Mouse (Mus musculus) intestine, postnatal 0 days (tissue): ENCODE data around the gene Plce1. TPM values are rescaled to one million over a fixed set of nuclear protein-coding genes. Genes with fewer than 3 reads are reported as not detected.
A peak's percentile ranks its signal among the peaks of the same experiment; 100 is the strongest.

ENCODE experiments used
- ATAC-seq: fragments of 200-750 bp; cut with Nextera tagmentation; 2 replicates; pipeline ENCODE4 v1.8.0; 2017; ENCODE audit warnings: mild to moderate bottlenecking, moderate TSS enrichment, moderate library complexity
- H3K27ac ChIP-seq: fragments of 300-500 bp; sonication (generic); 2 replicates; pipeline ENCODE4 v1.5.1; 2014; ENCODE audit warnings: mild to moderate bottlenecking, low read depth, low read length, moderate library complexity
- H3K27me3 ChIP-seq: fragments of 300-500 bp; sonication (generic); replicated peaks from 2 replicates; pipeline ENCODE4 v1.6.1; 2014; ENCODE audit warnings: low read length, mixed read lengths; ENCODE audit not compliant: control insufficient read depth, insufficient read depth
- H3K36me3 ChIP-seq: fragments of 300-500 bp; sonication (generic); 2 replicates; pipeline ENCODE4 v1.6.1; 2014; ENCODE audit warnings: mild to moderate bottlenecking, moderate library complexity; ENCODE audit not compliant: control insufficient read depth, insufficient read depth
- H3K4me1 ChIP-seq: fragments of 300-500 bp; sonication (generic); replicated peaks from 2 replicates; pipeline ENCODE4 v1.6.1; 2014; ENCODE audit warnings: antibody characterized with exemption, low read length, mixed read lengths; ENCODE audit not compliant: control insufficient read depth, insufficient read depth
- H3K4me2 ChIP-seq: fragments of 300-500 bp; sonication (generic); replicated peaks from 2 replicates; pipeline ENCODE4 v1.6.1; 2014; ENCODE audit warnings: low read depth, mild to moderate bottlenecking, moderate library complexity
- H3K4me3 ChIP-seq: fragments of 300-500 bp; sonication (generic); 2 replicates; pipeline ENCODE4 v1.5.1; 2014; ENCODE audit warnings: low read depth, low read length
- H3K9ac ChIP-seq: fragments of 300-500 bp; sonication (generic); 2 replicates; pipeline ENCODE4 v1.6.1; 2014; ENCODE audit warnings: mild to moderate bottlenecking, low read depth, low read length
- H3K9me3 ChIP-seq: fragments of 300-500 bp; sonication (generic); 2 replicates; pipeline ENCODE4 v1.6.1; 2016; ENCODE audit warnings: mixed run types; ENCODE audit not compliant: control insufficient read depth
- CTCF ChIP-seq: sonication (generic); IDR thresholded peaks from 2 replicates; pipeline ENCODE4 v1.5.1; 2016; ENCODE audit warnings: low read depth, mild to moderate bottlenecking, control low read depth, antibody characterized with exemption, moderate library complexity
- WGBS: fragments of 180-500 bp; shearing (Covaris S2); extraction: QIAGEN DNeasy Blood & Tissue Kit; methylation state at CpG from one replicate; pipeline ENCODE4 v1.1.7; 2014; 5-methylcytosine and 5-hydroxymethylcytosine counted together
- polyA plus RNA-seq: library from polyadenylated mRNA; unstranded; fragments of >200 nt; fragmentation: Nextera tagmentation; extraction: Ambion mirVana; gene quantifications from 2 replicates; pipeline ENCODE4 v1.2.1, GENCODE M21; 2015

Gene Plce1
- 2.9 and 3.1 TPM in 2 replicates for polyA plus RNA-seq

DNA sequence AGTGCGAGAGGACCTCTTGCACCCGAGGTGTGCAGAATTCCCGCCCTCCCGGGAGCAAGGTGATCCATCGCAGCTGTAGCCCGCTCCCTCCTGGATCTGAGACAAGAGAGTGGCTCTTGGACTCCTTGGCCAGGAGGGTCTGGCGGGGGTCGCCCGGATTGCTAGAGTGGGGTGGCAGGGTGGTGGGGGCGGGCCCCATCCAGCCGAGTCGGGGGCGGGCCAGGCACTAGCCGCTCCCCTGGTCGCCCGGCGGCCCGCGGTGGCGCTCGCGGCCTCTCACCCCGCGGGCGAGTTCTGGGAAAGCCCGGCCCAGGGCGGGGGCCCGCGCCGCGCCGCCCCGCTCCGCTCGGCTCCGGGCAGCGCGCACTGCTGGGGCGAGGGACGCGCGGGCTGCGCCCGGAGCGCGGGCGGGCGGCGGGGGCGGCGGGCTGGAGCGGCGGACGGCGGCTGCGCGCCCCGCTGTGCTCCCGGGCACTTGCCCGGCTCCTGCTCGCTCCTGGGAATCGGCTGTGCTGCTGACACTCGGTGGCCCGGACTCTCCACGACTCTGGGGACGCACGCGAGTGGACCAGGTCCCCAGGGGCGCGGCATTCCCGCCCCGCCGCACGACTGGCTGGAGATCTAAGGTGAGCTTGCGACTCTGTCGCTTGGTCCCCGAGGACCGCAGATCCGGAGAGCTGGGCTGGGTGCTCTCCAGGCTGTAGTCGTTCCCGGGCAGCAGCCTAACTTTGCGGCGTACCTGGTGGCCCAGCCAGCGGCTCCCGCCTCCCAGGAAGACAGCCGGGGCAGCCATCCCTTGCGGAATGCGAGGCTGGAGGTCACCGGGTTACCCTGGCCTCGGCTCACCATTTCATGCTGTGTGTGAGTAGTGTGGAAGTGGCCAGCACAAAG is at the start of gene Plce1:
TSS of gene Plce1 (plus strand) at position 379 of the 891 bp plus-strand sequence.
- Histone ChIP-seq H3K27me3 (peaks cover 20% of the 10 kb centered on the region), H3K4me1 (no peaks in the 10 kb centered on the region), H3K4me3 (peak within 1 kb of the TSS; percentile 61), H3K4me2 (peak within 1 kb of the TSS; percentile 93), H3K9ac (peak within 1 kb of the TSS; percentile 41), H3K27ac (no peak within 1 kb of the TSS), H3K9me3 (no peaks in the 10 kb centered on the region), H3K36me3 (no peaks in the 10 kb centered on the region)
- TF ChIP-seq CTCF: no peak
- peak; percentile 84 for ATAC-seq
- whole genome bisulfite sequencing: 1% methylated on average over 68 of the region's 90 CpGs

DNA sequence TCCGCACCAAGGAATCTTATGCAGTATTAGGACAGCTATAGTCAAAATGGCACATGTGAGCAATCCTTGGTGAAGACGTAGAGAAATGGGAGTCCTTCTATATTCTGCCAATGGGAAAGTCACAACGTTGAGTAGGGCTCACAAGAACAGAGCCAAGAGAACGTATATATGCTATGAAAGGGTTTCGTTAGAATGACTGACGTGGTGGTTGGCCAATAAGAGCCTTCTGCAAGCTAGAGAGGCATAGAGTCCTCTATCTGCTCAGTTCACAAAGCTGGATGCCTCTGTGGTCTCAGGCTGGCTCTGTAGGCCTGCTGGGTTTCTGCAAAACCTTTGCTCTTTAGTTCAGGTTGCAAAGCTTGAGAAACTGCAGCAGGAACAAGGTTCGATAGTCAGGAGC is 49.6 kb upstream of the Plce1 start:
- H3K36me3 ChIP-seq: no peaks in the 10 kb centered on the region
- H3K4me3 ChIP-seq: no peak overlapping the region
- TF ChIP-seq CTCF: no peak
- H3K27me3 ChIP-seq: no peaks in the 10 kb centered on the region
- H3K9me3 ChIP-seq: no peaks in the 10 kb centered on the region
- 81% methylated on average over 7 of the region's 7 CpGs for WGBS
- no peak overlapping the region for H3K4me2 ChIP-seq
- ATAC-seq: no peak
- no peak overlapping the region for H3K27ac ChIP-seq
- no peak overlapping the region for H3K9ac ChIP-seq
- no peaks in the 10 kb centered on the region for H3K4me1 ChIP-seq

DNA sequence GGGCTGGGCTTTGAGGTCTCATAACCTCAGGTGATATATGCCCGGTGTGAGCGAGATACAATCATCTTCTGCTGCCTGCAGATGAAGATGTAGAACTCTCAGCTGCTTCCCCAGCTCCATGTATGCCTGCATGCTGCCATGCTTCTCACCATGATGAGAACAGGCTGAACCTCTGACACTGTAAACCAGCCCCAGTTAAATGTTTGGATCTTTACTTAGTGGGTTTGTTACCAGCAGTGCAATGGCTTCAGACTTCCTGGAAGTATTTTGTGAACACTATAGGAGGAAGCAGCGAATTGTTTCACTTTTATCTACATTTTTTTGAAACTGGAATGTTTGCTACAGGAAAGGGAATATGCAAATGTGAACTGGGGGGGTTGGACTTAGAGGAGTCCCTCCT is 48.9 kb upstream of the Plce1 start:
- H3K4me1 ChIP-seq: no peaks in the 10 kb centered on the region
- 61% methylated on average over 3 of the region's 3 CpGs for WGBS
- no peak overlapping the region for H3K4me2 ChIP-seq
- H3K9ac ChIP-seq: no peak overlapping the region
- no peak for ATAC-seq
- TF ChIP-seq CTCF: no peak
- no peaks in the 10 kb centered on the region for H3K36me3 ChIP-seq
- no peak overlapping the region for H3K4me3 ChIP-seq
- no peaks in the 10 kb centered on the region for H3K27me3 ChIP-seq
- H3K9me3 ChIP-seq: no peaks in the 10 kb centered on the region
- no peak overlapping the region for H3K27ac ChIP-seq

DNA sequence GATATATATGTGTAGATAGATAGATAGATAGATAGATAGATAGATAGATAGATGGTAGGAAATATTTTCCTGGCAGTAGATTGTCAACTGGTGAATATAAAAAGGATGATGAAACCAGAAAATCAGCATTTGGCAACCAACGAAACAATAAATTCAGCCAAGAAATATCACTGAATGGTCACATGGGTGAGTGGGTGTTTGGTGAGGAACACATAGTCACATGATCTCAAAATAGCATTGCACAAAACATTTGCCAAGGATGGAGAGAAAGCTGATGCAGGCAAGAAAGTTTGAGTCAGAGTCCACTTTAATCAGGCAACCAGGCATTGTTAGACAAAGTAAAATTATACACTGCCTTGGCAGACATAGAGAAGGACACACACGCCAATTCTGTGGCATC is 47.5 kb upstream of the Plce1 start:
- no peaks in the 10 kb centered on the region for H3K4me1 ChIP-seq
- ATAC-seq: no peak
- 89% methylated on average over 2 of the region's 2 CpGs for WGBS

DNA sequence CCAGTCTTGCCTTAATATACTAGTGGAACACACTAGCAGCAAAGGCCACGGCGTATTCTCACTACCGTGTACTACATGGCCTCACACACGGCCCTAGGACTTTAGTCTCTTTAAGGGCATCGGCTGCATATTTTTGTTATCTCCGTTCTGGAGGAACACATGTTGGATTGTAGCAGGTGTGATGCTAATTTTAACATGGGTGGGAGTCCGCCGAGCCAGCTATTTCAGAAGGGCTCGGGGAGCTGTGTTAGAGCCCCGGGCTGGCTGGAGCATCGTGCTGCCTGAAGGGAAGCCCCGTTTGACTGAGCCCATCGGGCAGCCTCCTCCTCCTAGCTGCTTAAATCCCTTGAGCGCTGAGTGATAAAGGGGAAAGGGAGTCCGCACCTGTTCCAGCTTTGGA is 45.7 kb upstream of the Plce1 start:
- no peak for TF ChIP-seq CTCF
- H3K4me1 ChIP-seq: no peaks in the 10 kb centered on the region
- ATAC-seq: no peak
- no peak overlapping the region for H3K4me2 ChIP-seq
- no peaks in the 10 kb centered on the region for H3K9me3 ChIP-seq
- H3K27ac ChIP-seq: no peak overlapping the region
- no peak overlapping the region for H3K9ac ChIP-seq
- 90% methylated on average over 15 of the region's 15 CpGs for WGBS
- no peaks in the 10 kb centered on the region for H3K36me3 ChIP-seq
- H3K4me3 ChIP-seq: no peak overlapping the region
- H3K27me3 ChIP-seq: no peaks in the 10 kb centered on the region

More for the DNA sequence above, 47.5 kb upstream of the Plce1 start:
- Histone ChIP-seq H3K4me2 (no peak overlapping the region), H3K27me3 (no peaks in the 10 kb centered on the region), H3K9ac (no peak overlapping the region), H3K9me3 (no peaks in the 10 kb centered on the region), H3K4me3 (no peak overlapping the region), H3K36me3 (no peaks in the 10 kb centered on the region), H3K27ac (no peak overlapping the region)
- no peak for TF ChIP-seq CTCF

DNA sequence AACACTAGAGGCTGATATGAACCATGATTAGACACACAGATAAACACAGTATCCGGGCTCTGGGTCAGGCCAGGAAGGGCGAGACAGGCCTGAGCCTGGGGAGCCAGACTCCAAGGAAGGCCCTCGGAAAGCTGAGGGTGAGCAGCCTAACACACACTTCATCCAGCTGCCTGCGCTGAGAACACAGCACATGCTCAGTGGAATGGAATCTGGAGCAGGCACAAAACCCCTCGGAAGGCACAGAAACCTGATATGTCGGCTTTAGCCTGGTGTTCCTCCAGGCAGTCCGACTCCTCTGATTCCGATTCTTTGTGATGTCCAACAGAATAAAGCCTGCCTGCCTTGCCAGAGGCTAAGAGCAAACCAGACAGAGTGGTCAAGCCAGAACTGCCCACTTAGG is 39.0 kb upstream of the Plce1 start:
- no peaks in the 10 kb centered on the region for H3K36me3 ChIP-seq
- H3K4me2 ChIP-seq: no peak overlapping the region
- ATAC-seq: no peak
- H3K27ac ChIP-seq: no peak overlapping the region
- no peak overlapping the region for H3K4me3 ChIP-seq
- H3K9me3 ChIP-seq: no peaks in the 10 kb centered on the region
- no peak overlapping the region for H3K9ac ChIP-seq
- H3K4me1 ChIP-seq: no peaks in the 10 kb centered on the region
- 68% methylated on average over 8 of the region's 8 CpGs for WGBS
- H3K27me3 ChIP-seq: no peaks in the 10 kb centered on the region
- TF ChIP-seq CTCF: peak; percentile 21; the same call in 1 of the 2 replicates
